ENCODE assay signal across 8 mouse cellular contexts in the genomic region with DNA sequence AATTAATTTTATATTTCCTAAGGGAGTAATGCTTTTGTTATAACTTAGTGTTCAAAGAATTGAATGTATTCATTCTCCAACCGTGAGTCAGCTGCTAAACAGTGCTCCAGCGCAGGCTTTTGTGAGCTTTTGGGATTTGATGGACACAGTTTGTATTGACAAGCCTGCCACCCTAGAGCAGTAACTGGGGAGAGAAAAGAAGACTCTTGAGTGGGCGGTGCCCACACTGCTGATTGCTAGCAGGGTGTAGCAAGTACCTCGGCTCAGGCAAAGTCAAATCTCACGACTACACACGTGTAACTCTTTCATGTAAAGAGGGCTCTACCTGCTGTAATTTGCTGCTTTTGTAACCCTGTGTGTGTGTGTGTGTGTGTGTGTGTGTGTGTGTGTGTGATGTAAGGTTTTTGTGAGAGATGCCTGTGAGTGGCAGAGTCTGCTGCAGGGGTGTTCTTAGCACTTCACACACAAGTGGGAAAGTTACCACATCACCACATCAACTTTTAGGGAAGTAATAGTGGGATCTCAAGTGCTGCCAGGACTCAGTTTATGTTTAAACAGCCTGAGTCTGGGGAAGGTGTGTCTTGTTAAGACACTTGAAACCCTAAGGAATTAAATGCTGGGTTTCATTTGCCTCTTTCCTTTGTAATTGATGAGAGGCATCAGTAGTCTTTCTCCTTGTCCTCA. TPM values are rescaled to one million over a fixed set of nuclear protein-coding genes. Genes with fewer than 3 reads are reported as not detected.
A peak's percentile ranks its signal among the peaks of the same experiment; 100 is the strongest.
DNase-seq lines count a peak whose midpoint lies in the region; ATAC-seq and TF ChIP-seq lines count a peak whose summit lies in the region.

No protein-coding gene starts in this region.

- H3K9me3 ChIP-seq in kidney, postnatal 0 days (replicated peaks; ENCODE audit: low read length), result no peaks in the 10 kb centered on the region
- H3K9me3 ChIP-seq in midbrain, embryonic 15.5 days, result no peaks in the 10 kb centered on the region

- peak; percentile 50 for ATAC-seq in erythroblast, adult 5-6 weeks (replicated peaks; ENCODE audit: low FRiP score, poor library complexity, severe bottlenecking)
- ATAC-seq in kidney, postnatal 0 days (replicated peaks; ENCODE audit: low FRiP score, low read depth), result no peak
- no peak for ATAC-seq in midbrain, embryonic 15.5 days (replicated peaks)

- H3K27ac ChIP-seq in kidney, postnatal 0 days, result peak overlapping the region; percentile 67
- peak overlapping the region; percentile 1; the same call in 1 of the 2 replicates for H3K27ac ChIP-seq in midbrain, embryonic 15.5 days

- no peaks in the 10 kb centered on the region for H3K36me3 ChIP-seq in kidney, postnatal 0 days (ENCODE audit: insufficient read depth, low read length)
- H3K36me3 ChIP-seq in midbrain, embryonic 15.5 days (replicated peaks), result no peaks in the 10 kb centered on the region

- H3K9ac ChIP-seq in kidney, postnatal 0 days (ENCODE audit: low read depth, low read length), result peak overlapping the region; percentile 2; the same call in 1 of the 2 replicates
- H3K9ac ChIP-seq in midbrain, embryonic 15.5 days, result no peak overlapping the region

- no peaks in the 10 kb centered on the region for H3K27me3 ChIP-seq in kidney, postnatal 0 days (ENCODE audit: insufficient read depth, low read length)
- H3K27me3 ChIP-seq in midbrain, embryonic 15.5 days (replicated peaks), result no peaks in the 10 kb centered on the region

- intact Hi-C loops in heart, postnatal 14 days (cut with DNase I), result loop anchor here (5.0 kb wide), 1 partner anchor 302 kb away; the partner anchor contains the start of gene Slc35b4

- WGBS in kidney, postnatal 0 days, result 31% methylated on average over 6 of the region's 6 CpGs
- WGBS in midbrain, embryonic 15.5 days, result 10% methylated on average over 6 of the region's 6 CpGs

- no peak overlapping the region for H3K4me3 ChIP-seq in kidney, postnatal 0 days (replicated peaks; ENCODE audit: low read depth, low read length)
- H3K4me3 ChIP-seq in midbrain, embryonic 15.5 days, result peak overlapping the region; percentile 1; the same call in 1 of the 2 replicates

- DNase-seq in heart, adult 11 months, result peak; percentile 78
- DNase-seq in heart, postnatal 14 days, result no peak
- no peak for DNase-seq in kidney, postnatal 0 days (ENCODE audit: low spot score)
- no peak for DNase-seq in c-Kit-positive CD71-positive TER-119-positive erythroid progenitor cells, embryonic 14.5 days (ENCODE audit: low spot score)
- DNase-seq in spleen, postnatal 14 days (ENCODE audit: low spot score in 2 of 2), result no peak
- no peak for DNase-seq in layer of hippocampus, postnatal 14 days (ENCODE audit: low spot score in 2 of 2)

- H3K4me1 ChIP-seq in kidney, postnatal 0 days (replicated peaks; ENCODE audit: insufficient read depth, low read length), result 0 out of 2 replicates have a peak, but pooled peaks cover 12% of the 10 kb centered on the region
- H3K4me1 ChIP-seq in midbrain, embryonic 15.5 days, result peaks cover 44% of the 10 kb centered on the region

- TF ChIP-seq CTCF in kidney, postnatal 0 days (IDR thresholded peaks at IDR 0.05; ENCODE audit: low read depth), result no peak

- peak overlapping the region; percentile 17 for H3K4me2 ChIP-seq in kidney, postnatal 0 days (ENCODE audit: low read length)
- H3K4me2 ChIP-seq in midbrain, embryonic 15.5 days, result peak overlapping the region; percentile 40

RNA-seq across cellular contexts. Expression of gene Bpgm, which starts 2.8 kb away (rescaled TPM):
- total RNA-seq in heart, postnatal 14 days (2021), result 100 to 1,000 TPM; 122 to 139 TPM
- total RNA-seq in erythroblast, adult 5-6 weeks (2015; ENCODE audit: low replicate concordance), result 601 and 720 TPM in 2 replicates
- 1,621 and 2,086 TPM in 2 replicates for total RNA-seq in erythroblast, adult 5-6 weeks (2017; ENCODE audit: low replicate concordance)
- polyA plus RNA-seq in kidney, postnatal 0 days (2015; fragmentation: Nextera tagmentation; extraction: Ambion mirVana), result 38.7 and 40.9 TPM in 2 replicates
- 97.1 and 102 TPM in 2 replicates for polyA plus RNA-seq in midbrain, embryonic 15.5 days (2015; fragmentation: Nextera tagmentation; extraction: Ambion mirVana)
- 10 to 100 TPM; 70.2 to 75.5 TPM for total RNA-seq in layer of hippocampus, postnatal 14 days (2021)

Comparison
In these comparisons a context has a peak if more than half of its experiments do, and no peak if none do; other contexts are left out.
1. RNA of gene Bpgm, which starts 2.8 kb away (total RNA-seq): 601 to 2,086 TPM in erythroblast, adult 5-6 weeks; 122 to 139 TPM in heart, postnatal 14 days and 70.2 to 75.5 TPM in layer of hippocampus, postnatal 14 days; every median in the first group is over 4 times any median in the second.